Mouse (Mus musculus): ENCODE measurements around the gene Dgcr6. TPM values are rescaled to one million over a fixed set of nuclear protein-coding genes. Genes with fewer than 3 reads are reported as not detected.
"Not testable (repeated sequence)": the region's sequence is repeated elsewhere in the genome, so short reads cannot be mapped to it uniquely, and the experiment has no call there.

The Dgcr6 gene
- polyA plus RNA-seq (2015; fragmentation: Nextera tagmentation; extraction: Ambion mirVana): 103 and 104 TPM in 2 replicates

DNA sequence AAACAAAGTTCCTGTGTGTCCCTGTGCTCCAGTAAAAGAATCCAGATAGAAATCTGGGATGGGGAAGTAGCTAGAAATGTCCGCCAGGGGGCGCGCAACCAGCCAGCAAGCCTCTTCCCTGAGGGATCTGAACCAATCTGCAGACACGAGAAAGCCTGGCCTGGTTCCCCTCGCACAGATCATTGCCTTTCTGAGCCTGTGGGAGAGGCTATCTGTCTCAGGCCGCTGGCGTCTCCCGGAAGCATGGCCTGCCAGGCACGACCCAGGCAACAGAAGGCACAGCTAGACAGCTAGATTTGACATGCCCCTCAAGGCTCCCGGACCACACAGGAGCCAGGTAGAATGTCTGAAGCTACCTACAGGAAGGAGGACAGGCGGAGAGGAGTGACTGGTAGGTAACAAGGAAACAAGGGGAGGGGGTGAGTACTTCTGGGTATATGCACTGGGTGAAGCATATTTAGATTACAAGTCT is at the start of gene Dgcr6:
Dgcr6 (plus strand) TSS at position 130 of the 472 bp plus-strand sequence.
- no peak within 1 kb of the TSS for H3K27ac ChIP-seq (ENCODE audit: low read length)
- 0 out of 2 replicates have a peak within 1 kb of the TSS, but pooled peaks have one; percentile 14 for H3K4me3 ChIP-seq (ENCODE audit: low read length)
- H3K4me1 ChIP-seq (ENCODE audit: insufficient read depth, low read length): peaks cover 9% of the 10 kb centered on the region; the same call in 1 of the 2 replicates
- no peaks in the 10 kb centered on the region for H3K27me3 ChIP-seq (ENCODE audit: insufficient read depth, low read length)
- H3K9ac ChIP-seq (replicated peaks; ENCODE audit: low read length): peak within 1 kb of the TSS; percentile 49; the same call in 1 of the 2 replicates
- WGBS: 6% methylated on average over 11 of the region's 11 CpGs
- H3K9me3 ChIP-seq (ENCODE audit: low read length): no peaks in the 10 kb centered on the region
- 0 out of 2 replicates have a peak within 1 kb of the TSS, but pooled peaks have one; percentile 16 for H3K4me2 ChIP-seq (replicated peaks; ENCODE audit: low read depth, low read length)
- ATAC-seq (ENCODE audit: low FRiP score, low TSS enrichment): peak; percentile 90
- H3K36me3 ChIP-seq (ENCODE audit: insufficient read depth, low read length): no peaks in the 10 kb centered on the region

DNA sequence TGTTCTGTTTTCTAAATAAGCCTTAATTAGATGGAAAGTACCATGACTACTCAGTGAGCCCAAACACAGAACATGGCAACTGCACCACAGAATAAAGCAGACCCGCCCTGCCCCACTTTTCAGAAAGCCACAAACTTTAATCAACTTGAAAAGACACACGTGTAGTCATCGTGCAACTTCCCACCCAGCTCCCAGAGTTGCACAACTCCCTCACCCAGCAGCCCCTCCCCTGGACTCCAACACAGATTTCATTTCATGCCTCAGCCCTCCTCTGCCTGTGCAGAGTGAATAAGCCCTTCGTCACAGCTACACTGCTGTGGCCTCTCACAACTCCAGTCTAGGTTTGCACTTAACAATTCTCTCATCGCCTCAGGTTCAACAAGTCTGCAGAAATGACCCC is 48.1 kb upstream of the Dgcr6 start:
- Histone ChIP-seq H3K4me2 (replicated peaks; ENCODE audit: low read depth, low read length) (no peak overlapping the region), H3K9ac (replicated peaks; ENCODE audit: low read length) (no peak overlapping the region), H3K27ac (ENCODE audit: low read length) (no peak overlapping the region), H3K27me3 (ENCODE audit: insufficient read depth, low read length) (no peaks in the 10 kb centered on the region), H3K36me3 (ENCODE audit: insufficient read depth, low read length) (no peaks in the 10 kb centered on the region), H3K4me1 (ENCODE audit: insufficient read depth, low read length) (no peaks in the 10 kb centered on the region), H3K4me3 (ENCODE audit: low read length) (no peak overlapping the region), H3K9me3 (ENCODE audit: low read length) (no peaks in the 10 kb centered on the region)
- ATAC-seq (ENCODE audit: low FRiP score, low TSS enrichment): no peak
- WGBS: 76% methylated on average over 5 of the region's 5 CpGs

DNA sequence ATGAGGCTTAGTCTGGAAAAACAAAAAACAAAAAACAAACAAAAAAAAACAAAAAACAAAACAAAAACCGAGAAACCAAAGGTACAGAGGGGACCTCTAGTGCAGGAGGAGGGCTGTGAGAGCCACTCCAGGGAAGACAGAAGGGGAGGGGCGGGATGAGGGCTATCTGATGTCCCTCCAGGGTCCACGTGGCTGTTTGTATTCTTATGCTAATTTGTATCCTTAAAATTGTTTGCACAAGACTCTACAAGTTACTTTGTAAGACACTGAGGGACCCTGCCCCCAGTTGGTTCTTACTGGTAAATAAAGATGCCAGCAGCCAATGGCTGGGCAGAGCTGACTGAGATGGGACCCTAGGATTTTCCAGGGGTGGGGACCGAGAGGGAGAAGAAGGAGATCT is 45.6 kb upstream of the Dgcr6 start:
- ATAC-seq (ENCODE audit: low FRiP score, low TSS enrichment): no peak
- Histone ChIP-seq H3K27me3 (ENCODE audit: insufficient read depth, low read length) (no peaks in the 10 kb centered on the region), H3K27ac (ENCODE audit: low read length) (no peak overlapping the region), H3K9me3 (ENCODE audit: low read length) (no peaks in the 10 kb centered on the region), H3K36me3 (ENCODE audit: insufficient read depth, low read length) (no peaks in the 10 kb centered on the region), H3K4me3 (ENCODE audit: low read length) (no peak overlapping the region), H3K4me1 (ENCODE audit: insufficient read depth, low read length) (no peaks in the 10 kb centered on the region), H3K9ac (replicated peaks; ENCODE audit: low read length) (no peak overlapping the region), H3K4me2 (replicated peaks; ENCODE audit: low read depth, low read length) (no peak overlapping the region)
- 53% methylated on average over 4 of the region's 4 CpGs for WGBS

DNA sequence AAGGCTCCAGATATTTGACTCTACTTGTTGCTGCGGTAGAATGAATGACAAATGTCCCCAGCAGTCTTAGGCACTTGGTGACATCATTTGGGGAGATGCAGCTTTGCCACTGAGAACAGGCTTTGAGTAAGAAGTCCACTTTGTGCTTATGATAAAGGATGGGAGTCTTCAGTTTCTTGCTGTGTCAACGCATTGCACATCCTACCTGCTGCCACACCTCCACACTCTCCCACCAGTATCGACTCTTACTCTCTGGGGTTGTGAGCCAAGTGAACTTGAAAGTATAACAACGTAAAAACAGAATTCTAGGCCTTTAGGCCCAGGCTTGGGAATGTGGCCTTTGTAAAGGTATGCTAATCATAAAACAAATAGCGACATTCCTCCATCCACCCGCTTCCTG is 41.6 kb upstream of the Dgcr6 start:
- Histone ChIP-seq H3K27ac (ENCODE audit: low read length) (no peak overlapping the region), H3K9ac (replicated peaks; ENCODE audit: low read length) (no peak overlapping the region), H3K9me3 (ENCODE audit: low read length) (no peaks in the 10 kb centered on the region), H3K4me2 (replicated peaks; ENCODE audit: low read depth, low read length) (no peak overlapping the region), H3K36me3 (ENCODE audit: insufficient read depth, low read length) (no peaks in the 10 kb centered on the region), H3K4me1 (ENCODE audit: insufficient read depth, low read length) (no peaks in the 10 kb centered on the region), H3K4me3 (ENCODE audit: low read length) (no peak overlapping the region), H3K27me3 (ENCODE audit: insufficient read depth, low read length) (no peaks in the 10 kb centered on the region)
- 76% methylated on average over 6 of the region's 6 CpGs for WGBS
- no peak for ATAC-seq (ENCODE audit: low FRiP score, low TSS enrichment)

DNA sequence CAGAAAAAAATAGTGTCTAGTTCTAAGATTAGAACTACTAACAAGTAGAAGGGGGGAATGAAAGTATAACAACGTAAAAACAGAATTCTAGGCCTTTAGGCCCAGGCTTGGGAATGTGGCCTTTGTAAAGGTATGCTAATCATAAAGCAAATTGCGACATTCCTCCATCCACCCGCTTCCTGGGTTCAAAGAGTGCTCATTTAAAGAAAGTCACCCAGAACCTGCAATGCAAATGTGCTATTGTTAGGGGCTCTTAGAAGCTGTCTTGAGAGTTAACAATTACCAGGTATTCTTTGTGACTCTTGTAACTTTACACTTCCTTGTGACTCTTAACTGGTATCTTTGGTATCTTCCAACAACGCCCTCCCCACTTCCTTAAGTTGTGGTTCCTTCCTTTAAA is 36.2 kb upstream of the Dgcr6 start:
- H3K27ac ChIP-seq (ENCODE audit: low read length); H3K4me1 ChIP-seq (ENCODE audit: insufficient read depth, low read length); H3K9ac ChIP-seq (replicated peaks; ENCODE audit: low read length); H3K4me2 ChIP-seq (replicated peaks; ENCODE audit: low read depth, low read length); H3K4me3 ChIP-seq (ENCODE audit: low read length); H3K27me3 ChIP-seq (ENCODE audit: insufficient read depth, low read length); H3K36me3 ChIP-seq (ENCODE audit: insufficient read depth, low read length); H3K9me3 ChIP-seq (ENCODE audit: low read length); ATAC-seq (ENCODE audit: low FRiP score, low TSS enrichment): not testable (repeated sequence)
- 61% methylated on average over 4 of the region's 4 CpGs for WGBS

DNA sequence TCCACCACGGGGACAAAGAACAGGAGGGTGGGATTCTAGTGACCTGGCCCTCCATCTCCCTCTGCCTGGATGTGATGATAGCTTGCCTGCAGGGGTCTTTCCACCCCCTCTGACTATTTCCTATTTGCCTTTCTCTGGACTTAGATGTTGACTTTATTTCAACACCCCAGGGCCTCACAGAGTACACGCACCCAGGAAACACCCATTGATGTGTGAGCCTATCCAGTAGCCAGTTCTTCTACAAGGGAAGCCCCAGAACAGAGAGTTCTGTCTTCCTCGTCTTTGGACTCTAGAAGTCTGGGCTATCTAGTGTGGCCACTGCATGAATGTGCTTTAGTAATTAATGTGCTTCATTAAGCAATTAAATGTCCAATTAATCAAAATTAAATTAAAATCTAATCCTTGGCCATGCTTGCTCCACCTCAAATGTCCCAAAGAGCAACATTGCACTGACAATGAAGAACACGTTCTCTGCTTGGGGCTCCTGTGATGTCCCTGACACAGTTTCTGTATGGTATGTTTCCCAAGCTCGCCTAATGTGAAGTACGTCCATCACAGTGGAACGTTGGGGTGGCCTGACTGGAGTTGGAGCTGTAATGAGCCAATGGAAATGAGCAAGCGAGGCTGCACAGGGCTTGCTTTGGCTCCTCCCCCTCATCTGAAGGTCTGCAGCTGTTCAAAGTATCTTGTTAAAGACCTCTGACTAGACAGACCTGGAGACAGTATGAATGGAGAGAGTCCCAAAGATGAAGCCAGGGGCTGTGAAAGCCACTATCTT is 29.7 kb upstream of the Dgcr6 start:
- no peak overlapping the region for H3K9ac ChIP-seq (replicated peaks; ENCODE audit: low read length)

DNA sequence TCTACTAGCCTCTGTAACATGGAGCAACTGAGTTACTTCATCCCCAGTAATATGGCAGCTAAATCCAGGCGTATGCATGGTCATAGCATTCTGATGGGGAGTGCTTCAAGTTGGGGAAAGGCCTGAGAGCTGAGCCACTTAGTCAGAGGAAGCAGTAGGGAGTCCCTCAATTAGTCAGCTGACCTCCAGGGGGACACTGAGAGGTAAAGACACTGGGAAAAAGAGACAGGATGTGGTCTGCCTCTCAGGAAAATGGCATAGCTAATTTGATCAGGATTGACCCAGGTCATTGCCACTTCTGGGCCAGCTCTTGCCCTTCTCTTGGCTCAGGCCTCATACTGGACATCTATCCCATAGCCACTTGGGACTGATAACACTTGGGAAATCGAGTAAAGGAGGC is 25.3 kb upstream of the Dgcr6 start:
- no peak overlapping the region for H3K4me3 ChIP-seq (ENCODE audit: low read length)

More for the DNA sequence above, 29.7 kb upstream of the Dgcr6 start:
- no peak overlapping the region for H3K4me2 ChIP-seq (replicated peaks; ENCODE audit: low read depth, low read length)
- 56% methylated on average over 8 of the region's 8 CpGs for WGBS
- no peaks in the 10 kb centered on the region for H3K36me3 ChIP-seq (ENCODE audit: insufficient read depth, low read length)
- no peak overlapping the region for H3K27ac ChIP-seq (ENCODE audit: low read length)
- no peaks in the 10 kb centered on the region for H3K27me3 ChIP-seq (ENCODE audit: insufficient read depth, low read length)
- H3K9me3 ChIP-seq (ENCODE audit: low read length): no peaks in the 10 kb centered on the region
- no peaks in the 10 kb centered on the region for H3K4me1 ChIP-seq (ENCODE audit: insufficient read depth, low read length)
- H3K4me3 ChIP-seq (ENCODE audit: low read length): no peak overlapping the region
- no peak for ATAC-seq (ENCODE audit: low FRiP score, low TSS enrichment)

DNA sequence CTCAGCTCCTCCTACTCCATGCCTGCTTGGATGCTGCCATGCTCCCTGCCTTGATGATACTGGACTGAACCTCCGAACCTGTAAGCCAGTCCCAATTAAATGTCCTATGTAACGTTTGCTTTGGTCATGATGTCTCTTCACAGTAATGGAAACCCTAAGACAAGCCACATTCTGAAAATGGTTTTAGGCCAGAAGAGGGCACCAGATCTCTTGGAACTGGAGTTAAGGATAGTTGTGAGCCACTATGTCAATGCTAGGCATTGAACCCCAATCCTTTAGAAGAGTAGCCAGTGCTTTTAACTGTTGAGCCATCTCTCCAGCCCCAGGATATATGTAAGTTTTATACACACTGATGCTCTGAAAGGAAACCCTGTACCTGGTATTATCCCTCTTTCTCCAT is 20.9 kb upstream of the Dgcr6 start:
- no peak overlapping the region for H3K9ac ChIP-seq (replicated peaks; ENCODE audit: low read length)
- no peaks in the 10 kb centered on the region for H3K36me3 ChIP-seq (ENCODE audit: insufficient read depth, low read length)
- H3K9me3 ChIP-seq (ENCODE audit: low read length): no peaks in the 10 kb centered on the region
- ATAC-seq (ENCODE audit: low FRiP score, low TSS enrichment): no peak
- H3K4me2 ChIP-seq (replicated peaks; ENCODE audit: low read depth, low read length): no peak overlapping the region
- 55% methylated on average over 2 of the region's 2 CpGs for WGBS
- no peaks in the 10 kb centered on the region for H3K4me1 ChIP-seq (ENCODE audit: insufficient read depth, low read length)
- no peak overlapping the region for H3K27ac ChIP-seq (ENCODE audit: low read length)
- no peak overlapping the region for H3K4me3 ChIP-seq (ENCODE audit: low read length)
- no peaks in the 10 kb centered on the region for H3K27me3 ChIP-seq (ENCODE audit: insufficient read depth, low read length)

More for the DNA sequence above, 25.3 kb upstream of the Dgcr6 start:
- Histone ChIP-seq H3K9me3 (ENCODE audit: low read length) (no peaks in the 10 kb centered on the region), H3K27ac (ENCODE audit: low read length) (no peak overlapping the region), H3K4me1 (ENCODE audit: insufficient read depth, low read length) (no peaks in the 10 kb centered on the region), H3K36me3 (ENCODE audit: insufficient read depth, low read length) (no peaks in the 10 kb centered on the region), H3K27me3 (ENCODE audit: insufficient read depth, low read length) (no peaks in the 10 kb centered on the region), H3K9ac (replicated peaks; ENCODE audit: low read length) (no peak overlapping the region), H3K4me2 (replicated peaks; ENCODE audit: low read depth, low read length) (no peak overlapping the region)
- no peak for ATAC-seq (ENCODE audit: low FRiP score, low TSS enrichment)
- 71% methylated on average over 2 of the region's 2 CpGs for WGBS

DNA sequence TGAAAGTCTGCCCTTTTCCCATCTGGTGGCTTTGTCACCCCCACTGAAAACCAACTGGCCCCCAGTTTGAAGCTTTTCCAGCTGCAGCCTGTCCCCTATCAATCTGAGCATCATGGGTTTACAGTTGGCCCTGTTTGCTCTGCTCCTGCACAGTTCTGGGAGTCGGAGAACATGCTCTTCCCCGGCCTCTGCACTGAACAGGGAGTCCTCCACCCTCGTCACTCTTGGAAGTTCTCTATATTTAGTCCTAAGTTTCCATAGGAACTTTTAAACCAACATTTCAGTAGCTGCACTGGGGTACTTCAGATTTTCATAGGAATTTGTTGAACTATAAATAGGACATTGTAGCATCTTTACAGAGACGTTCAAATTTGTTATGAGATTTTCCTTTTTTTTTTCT is 19.4 kb upstream of the Dgcr6 start:
- H3K4me2 ChIP-seq (replicated peaks; ENCODE audit: low read depth, low read length): no peak overlapping the region
- ATAC-seq (ENCODE audit: low FRiP score, low TSS enrichment): no peak
- no peak overlapping the region for H3K27ac ChIP-seq (ENCODE audit: low read length)
- H3K9me3 ChIP-seq (ENCODE audit: low read length): no peaks in the 10 kb centered on the region
- no peak overlapping the region for H3K9ac ChIP-seq (replicated peaks; ENCODE audit: low read length)
- WGBS: 72% methylated on average over 4 of the region's 4 CpGs
- H3K4me1 ChIP-seq (ENCODE audit: insufficient read depth, low read length): no peaks in the 10 kb centered on the region
- no peaks in the 10 kb centered on the region for H3K27me3 ChIP-seq (ENCODE audit: insufficient read depth, low read length)
- H3K4me3 ChIP-seq (ENCODE audit: low read length): no peak overlapping the region
- H3K36me3 ChIP-seq (ENCODE audit: insufficient read depth, low read length): no peaks in the 10 kb centered on the region

DNA sequence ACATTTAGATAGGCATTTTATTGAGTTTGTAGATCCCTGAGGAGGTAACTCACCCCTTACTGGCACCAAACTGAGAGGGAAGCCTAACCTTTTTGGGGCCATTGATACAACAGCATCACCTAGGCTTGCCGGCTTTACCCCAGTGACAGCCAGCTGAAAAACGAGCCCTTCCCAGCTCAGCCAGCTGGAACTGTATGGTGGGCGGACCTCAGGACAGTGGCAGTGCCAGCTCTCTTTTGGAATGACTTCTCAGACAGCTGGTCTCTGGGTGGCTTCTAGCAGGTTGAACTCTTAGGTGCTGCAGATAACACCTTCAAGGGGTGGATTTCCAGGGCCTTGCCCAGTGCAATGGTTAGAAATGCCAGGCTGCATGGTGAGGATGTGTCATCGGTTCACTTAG is 18.4 kb upstream of the Dgcr6 start:
- Histone ChIP-seq H3K9ac (replicated peaks; ENCODE audit: low read length) (no peak overlapping the region), H3K4me3 (ENCODE audit: low read length) (no peak overlapping the region), H3K4me2 (replicated peaks; ENCODE audit: low read depth, low read length) (no peak overlapping the region), H3K9me3 (ENCODE audit: low read length) (no peaks in the 10 kb centered on the region), H3K27ac (ENCODE audit: low read length) (no peak overlapping the region), H3K4me1 (ENCODE audit: insufficient read depth, low read length) (no peaks in the 10 kb centered on the region), H3K36me3 (ENCODE audit: insufficient read depth, low read length) (no peaks in the 10 kb centered on the region), H3K27me3 (ENCODE audit: insufficient read depth, low read length) (no peaks in the 10 kb centered on the region)
- WGBS: 47% methylated on average over 4 of the region's 4 CpGs
- no peak for ATAC-seq (ENCODE audit: low FRiP score, low TSS enrichment)

Data from kidney, embryonic 16.5 days (tissue).